Mouse (Mus musculus) embryonic fibroblast, embryonic 13.5 days (primary cell): Measurements from ENCODE around the gene Rgs16.

ENCODE experiments used
- CTCF ChIP-seq: IDR thresholded peaks from 2 replicates; pipeline ENCODE4 v1.5.1; 2011; ENCODE audit warnings: mild to moderate bottlenecking, control low read depth, low read length, moderate library complexity, borderline replicate concordance; ENCODE audit not compliant: insufficient read depth
- POLR2A ChIP-seq: IDR thresholded peaks from 2 replicates; pipeline ENCODE4 v1.6.1; 2011; ENCODE audit warnings: low read depth, mild to moderate bottlenecking, control low read depth, low read length, moderate library complexity

DNA sequence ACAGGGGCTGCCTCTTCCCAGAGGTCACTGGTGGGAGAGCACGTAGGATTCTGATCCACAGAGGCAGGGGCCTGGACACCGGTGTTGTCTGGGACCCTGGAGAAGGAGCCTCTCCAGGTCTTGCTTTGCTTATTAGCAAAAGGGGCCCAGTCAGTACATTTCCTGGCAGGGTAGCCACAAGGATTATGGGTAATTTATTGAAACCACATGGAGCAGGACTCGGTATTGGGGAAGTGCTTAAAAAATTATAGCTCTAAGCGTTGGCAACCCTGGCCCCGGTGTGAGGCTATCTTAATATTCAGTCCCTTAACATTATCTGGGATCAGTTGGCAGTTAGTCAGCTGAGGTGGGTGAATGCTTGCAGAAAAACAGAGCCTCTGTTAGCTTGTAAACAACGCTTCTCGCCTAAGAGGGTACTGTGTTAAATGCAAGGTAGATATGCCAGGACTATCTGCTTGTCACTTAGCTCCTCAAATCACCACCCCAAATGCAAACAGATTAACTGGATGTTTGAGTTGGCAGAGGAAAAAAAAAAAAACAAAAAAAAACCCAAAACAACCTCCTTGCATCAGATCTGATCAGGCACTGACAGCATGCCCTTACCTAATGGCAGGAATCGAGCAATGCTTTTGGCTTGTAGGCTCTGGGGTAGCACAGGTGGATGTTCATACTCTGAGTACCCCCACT, 37.8 kb upstream of the Rgs16 start:
- TF ChIP-seq POLR2A (no peak), CTCF (no peak)
